Comparison of ENCODE assay signal across 8 mouse cellular contexts in genomic region chr8:124950865-124951264, GRCm38 (mm10). TPM values are rescaled to one million over a fixed set of nuclear protein-coding genes. Genes with fewer than 3 reads are reported as not detected.
DNase-seq lines count a peak whose midpoint lies in the region; ATAC-seq and TF ChIP-seq lines count a peak whose summit lies in the region.
"Had no signal": no experiment of that assay in that cellular context is flagged by ENCODE, and none has a peak within 500 bp of the region (broad histone marks: within the 10 kb centered on the region; RNA-seq: fewer than 3 reads in every experiment).

No protein-coding gene starts in this region.

- H3K4me1 ChIP-seq in lung, postnatal 0 days (ENCODE audit: insufficient read depth, low read depth, low read length), result peaks cover 7% of the 10 kb centered on the region
- H3K4me1 ChIP-seq in lung, adult 2 months (ENCODE audit: control insufficient read depth, insufficient read depth, low read length), result peaks cover 12% of the 10 kb centered on the region
- H3K4me1 ChIP-seq in forebrain, postnatal 0 days (ENCODE audit: insufficient read depth), result peaks cover 9% of the 10 kb centered on the region
- peaks cover 42% of the 10 kb centered on the region for H3K4me1 ChIP-seq in liver, embryonic 12.5 days
- H3K4me1 ChIP-seq in stomach, embryonic 16.5 days (ENCODE audit: control insufficient read depth, insufficient read depth, low read length), result peaks cover 21% of the 10 kb centered on the region

- H3K4me2 ChIP-seq in lung, postnatal 0 days (replicated peaks; ENCODE audit: low read depth, low read length), result 0 out of 2 replicates have a peak overlapping the region, but pooled peaks have one; percentile 99
- peak overlapping the region; percentile 82 for H3K4me2 ChIP-seq in forebrain, postnatal 0 days (ENCODE audit: low read depth)
- H3K4me2 ChIP-seq in liver, embryonic 12.5 days, result peak overlapping the region; percentile 86; the same call in 1 of the 2 replicates
- H3K4me2 ChIP-seq in stomach, embryonic 16.5 days (ENCODE audit: low read depth, low read length), result peak overlapping the region; percentile 63

- TF ChIP-seq CTCF in lung, postnatal 0 days (IDR thresholded peaks at IDR 0.05), result no peak
- TF ChIP-seq CTCF in lung, adult 2 months (IDR thresholded peaks at IDR 0.05; ENCODE audit: insufficient read depth, low read length), result no peak
- no peak for TF ChIP-seq CTCF in forebrain, postnatal 0 days (IDR thresholded peaks at IDR 0.05; ENCODE audit: low read depth)

- no peak for ATAC-seq in lung, postnatal 0 days
- no peak for ATAC-seq in forebrain, postnatal 0 days
- no peak for ATAC-seq in liver, embryonic 12.5 days
- no peak for ATAC-seq in stomach, embryonic 16.5 days (ENCODE audit: insufficient read depth, low FRiP score)
- ATAC-seq in frontal cortex, adult (ENCODE audit: low TSS enrichment), result no peak
- ATAC-seq: Patski had no signal

- H3K27ac ChIP-seq in lung, postnatal 0 days (ENCODE audit: low read length), result no peak overlapping the region
- no peak overlapping the region for H3K27ac ChIP-seq in forebrain, postnatal 0 days (ENCODE audit: low read depth, low read length)
- no peak overlapping the region for H3K27ac ChIP-seq in liver, embryonic 12.5 days
- peak overlapping the region; percentile 99 for H3K27ac ChIP-seq in stomach, embryonic 16.5 days (ENCODE audit: low read length)

- TF ChIP-seq POLR2A in lung, adult 2 months (IDR thresholded peaks at IDR 0.05; ENCODE audit: borderline replicate concordance, extremely low read depth, low read depth, low read length), result no peak

- H3K9ac ChIP-seq in lung, postnatal 0 days (replicated peaks; ENCODE audit: low read depth), result no peak overlapping the region
- H3K9ac ChIP-seq in forebrain, postnatal 0 days, result no peak overlapping the region
- no peak overlapping the region for H3K9ac ChIP-seq in liver, embryonic 12.5 days
- peak overlapping the region; percentile 95 for H3K9ac ChIP-seq in stomach, embryonic 16.5 days (ENCODE audit: low read length)

- no peak for TF ChIP-seq EP300 in lung, postnatal 0 days (IDR thresholded peaks at IDR 0.05)

- no peak for DNase-seq in lung, postnatal 0 days (ENCODE audit: low spot score)
- DNase-seq in lung, adult 2 months, result no peak
- DNase-seq in forebrain, postnatal 0 days, result no peak
- DNase-seq in spleen, postnatal 10 days (ENCODE audit: low spot score in 2 of 2), result no peak

- no peaks in the 10 kb centered on the region for H3K36me3 ChIP-seq in lung, postnatal 0 days (ENCODE audit: insufficient read depth, low read length)
- H3K36me3 ChIP-seq in forebrain, postnatal 0 days (ENCODE audit: insufficient read depth), result no peaks in the 10 kb centered on the region
- no peaks in the 10 kb centered on the region for H3K36me3 ChIP-seq in liver, embryonic 12.5 days
- H3K36me3 ChIP-seq in stomach, embryonic 16.5 days (ENCODE audit: control insufficient read depth, insufficient read depth, low read length), result no peaks in the 10 kb centered on the region

- H3K27me3 ChIP-seq in lung, postnatal 0 days (replicated peaks; ENCODE audit: insufficient read depth, low read length), result no peaks in the 10 kb centered on the region
- no peaks in the 10 kb centered on the region for H3K27me3 ChIP-seq in forebrain, postnatal 0 days (ENCODE audit: insufficient read depth, low read length)
- H3K27me3 ChIP-seq in liver, embryonic 12.5 days (replicated peaks), result peaks cover 25% of the 10 kb centered on the region
- no peaks in the 10 kb centered on the region for H3K27me3 ChIP-seq in stomach, embryonic 16.5 days (ENCODE audit: control insufficient read depth, insufficient read depth, low read length)
- H3K27me3 ChIP-seq: Patski had no signal

- no peaks in the 10 kb centered on the region for H3K9me3 ChIP-seq in lung, postnatal 0 days (ENCODE audit: low read length)
- no peaks in the 10 kb centered on the region for H3K9me3 ChIP-seq in forebrain, postnatal 0 days (ENCODE audit: low read length)
- no peaks in the 10 kb centered on the region for H3K9me3 ChIP-seq in liver, embryonic 12.5 days (replicated peaks)
- H3K9me3 ChIP-seq in stomach, embryonic 16.5 days (replicated peaks; ENCODE audit: control insufficient read depth, low read length), result no peaks in the 10 kb centered on the region

- no peak overlapping the region for H3K4me3 ChIP-seq in lung, postnatal 0 days (ENCODE audit: low read depth, low read length)
- no peak overlapping the region for H3K4me3 ChIP-seq in lung, adult 2 months (replicated peaks; ENCODE audit: extremely low read depth, low read depth, low read length)
- H3K4me3 ChIP-seq in forebrain, postnatal 0 days (ENCODE audit: low read depth, low read length), result peak overlapping the region; percentile 80; the same call in 1 of the 2 replicates
- H3K4me3 ChIP-seq in liver, embryonic 12.5 days, result no peak overlapping the region
- H3K4me3 ChIP-seq in stomach, embryonic 16.5 days (replicated peaks; ENCODE audit: low read length), result peak overlapping the region; percentile 94

- WGBS in lung, postnatal 0 days, result 36% methylated on average over 2 of the region's 2 CpGs
- WGBS in lung, adult 2 months, result 41% methylated on average over 2 of the region's 2 CpGs
- WGBS in forebrain, postnatal 0 days, result 77% methylated on average over 2 of the region's 2 CpGs
- WGBS in liver, embryonic 12.5 days (ENCODE audit: insufficient replicate concordance), result 51% methylated on average over 2 of the region's 2 CpGs
- WGBS in stomach, embryonic 16.5 days, result 39% methylated on average over 2 of the region's 2 CpGs

RNA-seq across cellular contexts. Expression of gene Egln1, which starts 1.7 kb away (rescaled TPM):
- polyA plus RNA-seq in lung, postnatal 0 days (2015; fragmentation: Nextera tagmentation; extraction: Ambion mirVana), result 7.7 and 8.8 TPM in 2 replicates
- polyA plus RNA-seq in lung, adult 2 months (2012; rRNA removed), result 33.7 and 40.2 TPM in 2 replicates
- 42.9 and 48.5 TPM in 2 replicates for total RNA-seq in forebrain, postnatal 0 days (2014; rRNA removed)
- polyA plus RNA-seq in forebrain, postnatal 0 days (2015; fragmentation: Nextera tagmentation; extraction: Ambion mirVana), result 13.7 and 15.6 TPM in 2 replicates
- polyA plus RNA-seq in liver, embryonic 12.5 days (2016; fragmentation: Nextera tagmentation; extraction: Ambion mirVana), result 4.3 TPM in 2 replicates
- polyA plus RNA-seq in stomach, embryonic 16.5 days (2015; fragmentation: Nextera tagmentation; extraction: Ambion mirVana), result 12.4 and 12.9 TPM in 2 replicates

RNA-seq across cellular contexts. Expression of gene Sprtn, which starts 53.2 kb away (rescaled TPM):
- polyA plus RNA-seq in lung, postnatal 0 days (2015; fragmentation: Nextera tagmentation; extraction: Ambion mirVana), result 6.9 TPM in 2 replicates
- 13.6 and 17.8 TPM in 2 replicates for polyA plus RNA-seq in lung, adult 2 months (2012; rRNA removed)
- total RNA-seq in forebrain, postnatal 0 days (2014; rRNA removed), result 13.0 and 16.0 TPM in 2 replicates
- polyA plus RNA-seq in forebrain, postnatal 0 days (2015; fragmentation: Nextera tagmentation; extraction: Ambion mirVana), result 5.1 and 6.0 TPM in 2 replicates
- 11.1 and 12.4 TPM in 2 replicates for polyA plus RNA-seq in liver, embryonic 12.5 days (2016; fragmentation: Nextera tagmentation; extraction: Ambion mirVana)
- 7.3 and 8.3 TPM in 2 replicates for polyA plus RNA-seq in stomach, embryonic 16.5 days (2015; fragmentation: Nextera tagmentation; extraction: Ambion mirVana)

RNA-seq across cellular contexts. Expression of gene Exoc8, which starts 53.4 kb away (rescaled TPM):
- polyA plus RNA-seq in lung, postnatal 0 days (2015; fragmentation: Nextera tagmentation; extraction: Ambion mirVana), result 7.0 and 7.7 TPM in 2 replicates
- 12.8 and 13.6 TPM in 2 replicates for polyA plus RNA-seq in lung, adult 2 months (2012; rRNA removed)
- 31.2 and 33.9 TPM in 2 replicates for total RNA-seq in forebrain, postnatal 0 days (2014; rRNA removed)
- 7.4 and 9.9 TPM in 2 replicates for polyA plus RNA-seq in forebrain, postnatal 0 days (2015; fragmentation: Nextera tagmentation; extraction: Ambion mirVana)
- 9.4 and 10.5 TPM in 2 replicates for polyA plus RNA-seq in liver, embryonic 12.5 days (2016; fragmentation: Nextera tagmentation; extraction: Ambion mirVana)
- 5.6 and 6.0 TPM in 2 replicates for polyA plus RNA-seq in stomach, embryonic 16.5 days (2015; fragmentation: Nextera tagmentation; extraction: Ambion mirVana)

Comparison
In these comparisons a context has a peak if more than half of its experiments do, and no peak if none do; other contexts are left out.
1. H3K4me3 ChIP-seq: peak in forebrain, postnatal 0 days (single experiment) and stomach, embryonic 16.5 days (single experiment); none in lung, postnatal 0 days (single experiment), lung, adult 2 months (single experiment) and liver, embryonic 12.5 days (single experiment).
2. Peak in every context shown above with its lines, with median percentiles within 50 percentile points of each other: H3K4me2 ChIP-seq.